Mouse (Mus musculus) embryonic stem cell, embryonic (primary cell): ENCODE measurements around the gene Raf1.

Experiments
- CTCF ChIA-PET, 4 experiments: fragments of 300-600 bp in 2 of 4; fragments of 350-600 bp in 2 of 4; sonication (Branson Sonifier 250); formaldehyde crosslinking; loops; one replicate each; lab custom pipeline; 2022; ENCODE audit warnings: inconsistent platforms in 2 of 4; lab: Charles Lee
- POLR2A ChIA-PET, 4 experiments: fragments of 300-600 bp in 2 of 4; fragments of 350-600 bp in 2 of 4; sonication (Branson Sonifier 250); formaldehyde crosslinking; loops; one replicate each; lab custom pipeline; 2022; ENCODE audit warnings: antibody characterized with exemption in 4 of 4, inconsistent platforms in 1 of 4; lab: Charles Lee

Gene Raf1

GRCm38 (mm10) chr6:115610301-115610700, 66.1 kb downstream of the Raf1 start:
- CTCF ChIA-PET: interaction anchor here in 3 of 4 experiments (0.6 to 1.5 kb wide), 5 partner anchors 47 to 193 kb away, joined by 3 to 17 read pairs (median 3); no protein-coding TSS in a partner anchor

GRCm38 (mm10) chr6:115609121-115609520, 67.3 kb downstream of the Raf1 start:
- POLR2A ChIA-PET: interaction anchor here in 3 of 4 experiments (0.5 to 6.9 kb wide), 19 partner anchors 7 to 200 kb away, joined by 3 to 77 read pairs (median 4); partner anchors contain the start of genes Cand2 (in 1 of the 3), Raf1 (in 1 of the 3) and Rpl32 (in 1 of the 3)
- CTCF ChIA-PET: interaction anchor here (0.5 to 1.9 kb wide), 21 partner anchors 8 to 382 kb away, joined by 3 to 18 read pairs (median 3); partner anchors contain the start of gene Gm17482 (in 1 of the 4)

More at GRCm38 (mm10) chr6:115610301-115610700, 66.1 kb downstream of the Raf1 start:
- POLR2A ChIA-PET: interaction anchor here in 2 of 4 experiments (0.5 to 6.9 kb wide), 12 partner anchors 8 to 358 kb away, joined by 3 to 77 read pairs (median 4); partner anchors contain the start of genes Raf1 (in 1 of the 2) and Timp4 (in 1 of the 2)

GRCm38 (mm10) chr6:115607429-115607828, 69.0 kb downstream of the Raf1 start:
- ChIA-PET POLR2A (interaction anchor here (0.5 to 6.9 kb wide), 28 partner anchors 9 to 231 kb away, joined by 3 to 77 read pairs (median 4); partner anchors contain the start of genes Raf1 (in 2 of the 4) and Efcab12 (in 1 of the 4)), CTCF (interaction anchor here (0.6 to 1.6 kb wide), 12 partner anchors 9 to 165 kb away, joined by 3 to 5 read pairs (median 3); no protein-coding TSS in a partner anchor)

GRCm38 (mm10) chr6:115606461-115606860, 70.0 kb downstream of the Raf1 start:
- CTCF ChIA-PET: interaction anchor here in 2 of 4 experiments (0.6 to 1.1 kb wide), 3 partner anchors 11 to 71 kb away, joined by 3 to 9 read pairs (median 5); no protein-coding TSS in a partner anchor
- POLR2A ChIA-PET: interaction anchor here in 3 of 4 experiments (0.6 to 6.9 kb wide), 24 partner anchors 8 to 215 kb away, joined by 3 to 77 read pairs (median 4); partner anchors contain the start of gene Raf1 (in 1 of the 3)

GRCm38 (mm10) chr6:115601715-115602523, 74.5 kb downstream of the Raf1 start, which contains the start of gene Mkrn2:
Gene Mkrn2 (plus strand): TSS chr6:115601902.
- POLR2A ChIA-PET: interaction anchor here in 3 of 4 experiments (0.5 to 2.2 kb wide), 33 partner anchors 9 to 1862 kb away, joined by 3 to 18 read pairs (median 3); partner anchors contain the start of genes Raf1 (in 2 of the 3), Rpl32 (in 1 of the 3), Sec13 (in 1 of the 3) and Tsen2 (in 1 of the 3)
- CTCF ChIA-PET: interaction anchor here in 1 of 4 experiments (0.6 to 0.9 kb wide), 2 partner anchors 237 to 245 kb away, joined by 3 read pairs; no protein-coding TSS in a partner anchor

GRCm38 (mm10) chr6:115601322-115601714, 75.1 kb downstream of the Raf1 start:
- CTCF ChIA-PET: no interaction called here
- POLR2A ChIA-PET: interaction anchor here in 2 of 4 experiments (1.0 to 1.8 kb wide), 8 partner anchors 10 to 208 kb away, joined by 3 to 7 read pairs (median 4); partner anchors contain the start of gene Raf1 (in 1 of the 2)

- ChIA-PET POLR2A (interaction anchor here in 1 of 4 experiments (1.2 kb wide), 1 partner anchor 24 kb away, joined by 3 read pairs; no protein-coding TSS in a partner anchor), CTCF (no interaction called here)
These were observed 80.8 kb downstream of the Raf1 start for GRCm38 (mm10) chr6:115595667-115596066.

- CTCF ChIA-PET: no interaction called here
- POLR2A ChIA-PET: interaction anchor here in 1 of 4 experiments (0.9 kb wide), 1 partner anchor 40 kb away, joined by 3 read pairs; no protein-coding TSS in a partner anchor
These were observed 82.0 kb downstream of the Raf1 start for GRCm38 (mm10) chr6:115594463-115594862.

GRCm38 (mm10) chr6:115593252-115593651, 83.2 kb downstream of the Raf1 start:
- ChIA-PET POLR2A (interaction anchor here in 2 of 4 experiments (0.6 to 2.7 kb wide), 3 partner anchors 10 to 111 kb away, joined by 3 to 11 read pairs (median 3); no protein-coding TSS in a partner anchor), CTCF (interaction anchor here in 1 of 4 experiments (1.7 kb wide), 1 partner anchor 10 kb away, joined by 5 read pairs; no protein-coding TSS in a partner anchor)

- POLR2A ChIA-PET: interaction anchor here in 2 of 4 experiments (0.6 to 2.7 kb wide), 4 partner anchors 10 to 59 kb away, joined by 3 to 11 read pairs (median 4); no protein-coding TSS in a partner anchor
- CTCF ChIA-PET: interaction anchor here in 2 of 4 experiments (0.5 to 1.7 kb wide), 3 partner anchors 9 to 341 kb away, joined by 3 to 5 read pairs (median 5); no protein-coding TSS in a partner anchor
These were observed 84.0 kb downstream of the Raf1 start, which contains the start of gene Mkrn2os for GRCm38 (mm10) chr6:115592458-115592857. Gene Mkrn2os (minus strand): TSS chr6:115592576.

- CTCF ChIA-PET: interaction anchor here in 3 of 4 experiments (0.5 to 1.7 kb wide), 4 partner anchors 9 to 340 kb away, joined by 3 to 5 read pairs (median 4); no protein-coding TSS in a partner anchor
- POLR2A ChIA-PET: interaction anchor here in 2 of 4 experiments (0.6 to 2.7 kb wide), 4 partner anchors 9 to 122 kb away, joined by 3 to 11 read pairs (median 4); no protein-coding TSS in a partner anchor
These were observed 84.6 kb downstream of the Raf1 start for GRCm38 (mm10) chr6:115591692-115592359.

GRCm38 (mm10) chr6:115586321-115586720, 90.1 kb downstream of the Raf1 start:
- ChIA-PET POLR2A (no interaction called here), CTCF (no interaction called here)

- CTCF ChIA-PET: interaction anchor here in 1 of 4 experiments (1.1 kb wide), 1 partner anchor 23 kb away, joined by 3 read pairs; no protein-coding TSS in a partner anchor
These were observed 92.3 kb downstream of the Raf1 start for GRCm38 (mm10) chr6:115584176-115584575.

GRCm38 (mm10) chr6:115583430-115584125, 92.9 kb downstream of the Raf1 start:
- ChIA-PET POLR2A (interaction anchor here in 3 of 4 experiments (0.8 to 4.3 kb wide), 19 partner anchors 8 to 254 kb away, joined by 3 to 12 read pairs (median 4); partner anchors contain the start of genes Mkrn2os (in 2 of the 3), Efcab12 (in 1 of the 3) and Raf1 (in 1 of the 3)), CTCF (interaction anchor here in 2 of 4 experiments (1.1 to 1.6 kb wide), 3 partner anchors 9 to 768 kb away, joined by 3 to 5 read pairs (median 3); partner anchors contain the start of gene Mkrn2os (in 1 of the 2))

More at GRCm38 (mm10) chr6:115584176-115584575, 92.3 kb downstream of the Raf1 start:
- POLR2A ChIA-PET: interaction anchor here in 1 of 4 experiments (1.1 to 4.3 kb wide), 3 partner anchors 8 to 13 kb away, joined by 3 to 12 read pairs (median 11); partner anchors contain the start of gene Mkrn2os

- POLR2A ChIA-PET: interaction anchor here (0.6 to 4.3 kb wide), 25 partner anchors 8 to 268 kb away, joined by 3 to 12 read pairs (median 4); partner anchors contain the start of genes Mkrn2os (in 2 of the 4), Raf1 (in 2 of the 4) and Efcab12 (in 1 of the 4)
- CTCF ChIA-PET: interaction anchor here in 3 of 4 experiments (0.6 to 1.6 kb wide), 5 partner anchors 10 to 829 kb away, joined by 3 to 5 read pairs (median 4); partner anchors contain the start of gene Mkrn2os (in 1 of the 3)
These were observed 93.9 kb downstream of the Raf1 start for GRCm38 (mm10) chr6:115582328-115583115.
